Mouse (Mus musculus) kidney, adult 2 months (tissue): ENCODE results near the gene Zfp609.

Experiments used
- CTCF ChIP-seq: fragments of 200-500 bp; conservative IDR thresholded peaks from 2 replicates; pipeline ENCODE4 v1.5.1; 2011; ENCODE audit warnings: low read depth, mild to moderate bottlenecking, control low read depth, low read length, moderate library complexity, mixed read lengths; ENCODE audit not compliant: insufficient read depth, insufficient read length
- POLR2A ChIP-seq: fragments of 200-500 bp; IDR thresholded peaks from one replicate; pipeline ENCODE4 v1.6.1; 2011; ENCODE audit warnings: low read depth, low read length, control low read depth

GRCm38 (mm10) chr9:65757826-65758225, 69.5 kb downstream of the Zfp609 start:
- TF ChIP-seq CTCF (no peak), POLR2A (no peak)
